Mouse (Mus musculus) 3134 (cell line): Measurements from ENCODE around the gene Mbnl1.
"Not testable (repeated sequence)": the region's sequence is repeated elsewhere in the genome, so short reads cannot be mapped to it uniquely, and the experiment has no call there.

Experiments used
- DNase-seq: peaks from one replicate; pipeline ENCODE4 v3.0.0-alpha.2; 2011; ENCODE audit warnings: low spot score; ENCODE audit not compliant: insufficient read length; ENCODE audit errors: extremely low read depth

Gene Mbnl1

GRCm38 (mm10) chr3:60472681-60473177 is at the start of gene Mbnl1:
Gene Mbnl1 (plus strand): TSS chr3:60472830.
- DNase-seq = no peak

- DNase-seq = no peak
Observed at GRCm38 (mm10) chr3:60424148-60424547, 48.5 kb upstream of the Mbnl1 start.

- DNase-seq = no peak
Observed at GRCm38 (mm10) chr3:60429049-60429448, 43.6 kb upstream of the Mbnl1 start.

- no peak for DNase-seq
Observed at GRCm38 (mm10) chr3:60437254-60437653, 35.4 kb upstream of the Mbnl1 start.

GRCm38 (mm10) chr3:60437678-60438232 is 34.9 kb upstream of the Mbnl1 start:
- DNase-seq = no peak

GRCm38 (mm10) chr3:60438715-60439114 is 33.9 kb upstream of the Mbnl1 start:
- no peak for DNase-seq

GRCm38 (mm10) chr3:60461828-60462521 is 10.7 kb upstream of the Mbnl1 start:
- no peak for DNase-seq

- DNase-seq = not testable (repeated sequence)
Observed at GRCm38 (mm10) chr3:60468667-60469066, 4.0 kb upstream of the Mbnl1 start.

- DNase-seq = not testable (repeated sequence)
Observed at GRCm38 (mm10) chr3:60469170-60469805, 3.3 kb upstream of the Mbnl1 start.

- DNase-seq = no peak
Observed at GRCm38 (mm10) chr3:60472011-60472680, 484 bp upstream of the Mbnl1 start.

GRCm38 (mm10) chr3:60473861-60474653 is 1.4 kb downstream of the Mbnl1 start:
- DNase-seq = no peak

- no peak for DNase-seq
Observed at GRCm38 (mm10) chr3:60474654-60474972, 2.0 kb downstream of the Mbnl1 start.

GRCm38 (mm10) chr3:60475055-60475454 is 2.4 kb downstream of the Mbnl1 start:
- no peak for DNase-seq

- DNase-seq = no peak
Observed at GRCm38 (mm10) chr3:60476751-60477255, 4.2 kb downstream of the Mbnl1 start.

- DNase-seq = no peak
Observed at GRCm38 (mm10) chr3:60478433-60478832, 5.8 kb downstream of the Mbnl1 start.

GRCm38 (mm10) chr3:60480716-60481115 is 8.1 kb downstream of the Mbnl1 start:
- DNase-seq = no peak

- no peak for DNase-seq
Observed at GRCm38 (mm10) chr3:60481740-60482399, 9.2 kb downstream of the Mbnl1 start.

- no peak for DNase-seq
Observed at GRCm38 (mm10) chr3:60483305-60483704, 10.7 kb downstream of the Mbnl1 start.

- no peak for DNase-seq
Observed at GRCm38 (mm10) chr3:60485987-60486712, 13.5 kb downstream of the Mbnl1 start.
